Mouse (Mus musculus) right cerebral cortex, postnatal 25 days (tissue): Measurements from ENCODE around the gene Dnaaf5.

ENCODE experiments used
- DNase-seq: peaks from one replicate; pipeline ENCODE4 v3.0.0; 2022

Dnaaf5 gene

DNA sequence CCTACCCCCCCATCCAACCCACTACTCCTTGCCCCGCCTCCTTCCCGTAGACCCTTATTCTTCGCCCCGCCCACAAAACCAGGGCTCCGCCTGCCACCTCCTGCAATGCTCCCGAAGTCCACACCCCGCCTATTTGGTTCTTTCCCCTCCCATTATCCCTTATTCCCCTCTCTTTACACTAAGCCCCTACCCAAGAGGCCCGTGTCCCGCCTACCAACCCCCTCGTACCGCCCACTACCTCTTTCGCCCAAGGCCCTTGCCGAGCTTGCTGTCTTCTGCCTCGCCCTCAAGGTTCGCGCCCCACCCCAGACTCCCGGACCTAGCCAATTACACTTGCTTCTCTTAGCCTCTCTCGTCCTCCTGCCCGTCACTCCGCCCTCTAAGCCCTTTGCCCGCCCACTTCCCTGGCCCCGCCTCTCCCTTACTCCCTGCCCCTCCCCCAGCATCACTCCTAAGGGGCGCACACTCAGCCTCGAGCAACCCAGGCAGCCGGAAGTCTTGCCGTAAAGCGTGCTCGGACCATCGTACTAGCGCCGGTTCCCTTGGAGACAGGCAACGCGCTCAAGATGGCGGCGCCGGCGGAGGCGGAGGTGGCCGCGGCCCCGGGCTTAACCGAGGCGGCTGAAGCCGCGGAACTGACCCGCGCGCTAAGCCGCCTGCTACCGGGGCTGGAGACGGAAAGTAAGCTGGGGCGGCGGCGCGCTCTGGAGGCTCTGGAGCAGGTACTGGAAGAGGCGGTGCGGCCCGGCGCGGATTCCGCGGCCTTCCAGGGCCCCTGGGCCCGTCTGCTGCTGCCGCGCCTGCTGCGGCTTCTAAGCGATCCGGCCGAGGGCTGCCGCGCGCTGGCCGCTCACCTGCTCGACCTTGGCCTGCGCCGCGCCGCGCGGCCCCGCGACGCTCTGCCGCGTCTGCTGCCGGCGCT, at the start of gene Dnaaf5, which contains the start of gene Prkar1b:
Gene Dnaaf5 (plus strand): TSS at position 543 of the 922 bp plus-strand sequence.
Gene Prkar1b (minus strand): TSS at position 321 of the 922 bp plus-strand sequence.
- DNase-seq = peak; percentile 96

DNA sequence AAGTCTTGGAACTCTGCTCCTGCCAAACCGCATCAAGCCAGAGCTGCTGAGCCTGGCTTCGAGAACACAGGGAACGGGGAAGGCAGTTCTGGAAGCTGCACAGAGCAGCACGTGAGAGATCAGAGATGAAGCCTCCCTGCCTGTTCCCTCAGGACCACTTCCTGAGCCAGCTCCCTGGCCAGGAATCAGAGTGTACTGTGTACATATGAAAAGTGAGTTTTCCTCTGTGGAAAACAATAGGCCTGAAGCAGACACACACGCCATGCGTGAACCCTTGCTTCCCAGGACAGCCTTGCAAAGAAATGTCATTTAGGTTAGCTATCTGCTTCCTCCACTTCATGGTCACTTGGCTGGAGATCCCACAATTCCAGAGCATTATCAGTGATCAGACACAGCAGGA, 48.2 kb upstream of the Dnaaf5 start:
- DNase-seq = no peak

DNA sequence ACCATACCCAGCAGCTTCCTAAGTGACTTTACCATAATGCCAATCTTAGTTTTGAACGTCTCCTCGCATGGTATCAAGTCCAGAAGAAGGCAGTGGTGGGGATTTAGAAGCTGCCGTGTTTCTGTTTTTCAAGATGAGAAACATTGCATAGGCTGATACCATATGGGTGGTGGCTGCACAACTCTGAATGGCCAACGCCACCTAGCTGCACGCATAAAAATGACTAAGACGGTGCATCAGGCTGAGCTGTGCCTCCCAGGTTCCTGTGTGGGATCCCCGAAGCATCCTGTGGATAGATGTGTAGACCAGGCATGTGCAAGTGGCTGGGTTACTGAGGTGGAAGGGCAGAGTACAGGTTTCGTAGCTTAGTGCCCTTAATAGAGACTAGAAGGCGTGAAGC, 42.2 kb upstream of the Dnaaf5 start:
- no peak for DNase-seq

DNA sequence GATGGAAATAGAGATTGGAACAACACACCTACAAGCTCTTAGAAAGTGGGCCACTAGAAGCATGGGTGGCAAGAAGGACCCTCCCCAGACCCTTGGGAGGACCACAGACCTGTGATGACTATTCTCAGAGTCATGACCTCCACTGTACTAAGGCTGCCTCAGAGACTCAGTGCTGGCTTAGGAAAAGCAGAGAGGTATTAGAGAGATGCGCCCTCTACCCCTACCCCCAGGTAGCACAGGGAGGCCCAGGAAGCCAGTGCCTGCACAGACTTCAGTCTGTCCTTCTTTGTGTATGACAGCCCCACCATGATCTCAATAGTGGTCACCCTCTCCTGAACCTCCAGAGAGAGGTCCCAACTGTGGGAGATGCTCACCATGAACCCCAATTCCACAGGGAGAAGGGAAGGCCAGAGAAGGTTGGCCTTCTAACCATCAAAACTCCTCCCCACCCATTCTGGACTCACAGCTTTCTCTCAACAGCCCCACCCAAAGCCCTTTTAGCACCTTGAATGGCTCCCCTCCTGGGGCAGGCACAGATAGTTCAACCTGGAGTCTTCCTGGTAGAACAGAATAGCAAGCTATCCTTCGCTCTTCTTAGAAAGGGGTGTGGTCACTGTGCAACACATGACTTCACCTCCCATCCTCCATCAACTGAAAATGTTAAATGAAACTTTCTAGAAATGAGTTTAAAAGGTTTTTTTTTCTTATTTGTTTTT, 39.7 kb upstream of the Dnaaf5 start:
- DNase-seq = no peak

DNA sequence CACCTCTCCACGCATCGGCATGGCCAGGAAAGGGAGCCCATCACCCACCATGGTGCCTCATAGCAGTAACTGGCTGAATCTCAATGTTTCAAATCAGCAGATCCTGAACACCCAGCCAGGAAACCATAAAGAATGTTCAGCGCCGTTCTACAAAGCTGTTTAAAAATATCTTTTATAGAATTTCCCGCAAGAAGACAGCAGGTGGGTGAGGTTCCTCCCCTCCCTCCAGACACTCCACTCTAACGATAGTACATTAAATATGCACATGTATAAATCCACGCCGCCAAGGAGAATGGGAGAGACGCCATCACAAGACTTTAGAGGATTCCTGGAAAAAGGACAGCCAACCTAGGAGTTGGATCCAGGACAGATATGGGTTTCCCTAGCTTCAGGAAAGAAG, 38.0 kb upstream of the Dnaaf5 start:
- DNase-seq = peak; percentile 37

DNA sequence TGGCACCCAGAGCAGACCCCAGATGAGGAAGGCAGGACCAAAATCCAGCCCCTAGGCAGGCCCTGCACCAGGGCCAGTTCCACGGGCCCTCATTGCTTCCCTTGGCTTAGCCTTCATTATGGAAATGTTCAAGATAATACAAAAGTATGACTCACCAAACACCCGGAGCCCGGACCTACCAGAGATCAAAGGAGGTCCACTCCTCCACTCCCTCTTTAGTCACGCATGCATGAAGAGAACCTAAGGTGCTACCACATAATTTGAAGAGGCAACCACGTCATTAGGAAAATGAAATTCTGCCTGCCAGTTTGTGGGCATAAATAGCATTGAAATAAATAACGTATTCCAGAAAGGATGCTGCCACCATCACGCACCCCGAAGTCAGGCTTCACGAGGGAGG, 37.6 kb upstream of the Dnaaf5 start:
- no peak for DNase-seq

DNA sequence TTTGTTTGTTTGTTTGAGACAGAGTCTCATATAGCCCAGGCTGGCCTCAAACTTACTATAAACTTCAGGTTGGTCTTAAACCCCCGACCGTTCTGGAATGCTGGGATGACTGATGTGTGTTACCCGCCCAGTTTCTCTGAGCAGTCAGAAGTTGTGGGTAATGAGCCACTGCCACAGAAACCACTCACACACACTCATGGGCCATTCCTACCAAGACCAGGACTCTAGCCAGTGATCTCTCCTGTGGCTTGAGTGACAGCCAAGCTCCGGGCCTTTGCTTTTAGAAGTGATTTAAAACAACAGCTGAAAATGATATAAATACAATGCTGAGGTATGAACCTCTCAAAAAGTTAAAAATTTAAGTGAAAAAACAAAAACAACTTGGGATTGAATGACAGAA, 35.1 kb upstream of the Dnaaf5 start:
- DNase-seq = no peak

DNA sequence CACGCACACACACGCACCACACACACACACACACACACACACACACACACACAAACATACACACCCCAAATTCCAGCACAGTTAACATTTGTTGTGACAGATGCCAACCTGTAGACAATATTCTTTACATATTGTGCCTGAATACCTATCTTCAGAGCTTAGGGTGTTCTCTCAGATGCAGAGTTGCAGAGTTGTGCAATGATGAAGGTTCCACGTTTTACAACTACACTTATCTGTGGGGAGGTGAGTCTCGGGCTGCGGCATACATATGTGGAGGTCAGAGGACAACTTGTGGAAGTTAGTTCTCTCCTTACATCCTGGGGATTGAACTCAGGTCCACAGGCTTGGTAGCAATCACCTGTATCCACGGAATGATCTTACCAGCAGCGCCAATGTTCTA, 34.5 kb upstream of the Dnaaf5 start:
- DNase-seq = no peak

DNA sequence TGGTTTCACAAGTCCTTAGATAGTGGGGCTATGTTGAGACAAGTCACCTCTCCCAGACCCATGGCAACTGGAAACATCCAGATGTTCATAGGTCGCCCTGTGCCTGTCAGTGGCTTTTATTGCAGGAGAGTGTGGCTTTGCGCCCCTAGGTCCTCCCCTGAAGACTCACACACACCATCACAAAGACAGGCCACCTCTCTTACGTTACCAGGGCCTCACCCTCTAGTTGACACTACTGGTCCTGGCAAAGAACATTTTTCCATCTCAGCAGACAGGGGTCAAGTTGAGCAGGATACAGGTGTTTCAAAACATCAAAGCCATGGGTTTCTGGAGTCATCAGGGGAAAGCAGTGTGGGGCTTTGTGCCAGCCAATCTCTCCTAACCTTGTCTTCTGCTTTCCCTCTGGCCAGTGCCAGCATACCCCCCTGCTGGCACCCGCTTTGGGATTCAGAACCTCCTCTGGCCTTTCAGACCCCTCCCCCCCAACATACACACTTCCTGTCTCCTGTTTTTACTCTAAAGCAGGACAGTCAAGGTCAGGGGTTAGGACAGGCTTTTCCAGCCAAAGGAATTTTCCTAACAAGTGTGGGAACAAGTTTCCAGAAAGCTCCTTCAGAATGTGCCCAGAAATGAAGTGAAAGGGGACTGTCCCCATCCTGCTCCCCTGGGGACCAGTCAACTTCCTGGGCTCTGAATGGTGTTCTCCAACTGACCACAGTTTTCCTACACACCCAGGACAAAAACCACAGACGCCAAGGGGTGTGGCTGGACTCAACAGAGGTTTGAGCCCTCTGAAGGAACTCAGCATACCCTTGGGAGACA, 31.7 kb upstream of the Dnaaf5 start:
- DNase-seq = no peak

DNA sequence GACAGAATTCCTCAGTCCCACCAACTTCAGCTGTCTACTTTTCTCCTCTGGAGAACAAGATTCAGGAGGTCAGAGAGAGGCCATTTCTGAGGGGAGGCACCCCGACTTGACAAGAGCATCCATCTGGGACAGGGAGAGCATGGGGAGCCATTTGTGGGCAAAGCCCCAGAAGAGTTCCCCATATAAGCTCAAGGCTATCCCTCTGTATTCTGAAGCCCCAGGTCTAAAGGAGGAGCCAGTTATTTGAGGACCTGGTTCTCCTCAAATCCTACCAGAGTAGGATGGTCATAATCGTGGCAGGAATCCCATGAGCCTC, 31.1 kb upstream of the Dnaaf5 start:
- DNase-seq = no peak

DNA sequence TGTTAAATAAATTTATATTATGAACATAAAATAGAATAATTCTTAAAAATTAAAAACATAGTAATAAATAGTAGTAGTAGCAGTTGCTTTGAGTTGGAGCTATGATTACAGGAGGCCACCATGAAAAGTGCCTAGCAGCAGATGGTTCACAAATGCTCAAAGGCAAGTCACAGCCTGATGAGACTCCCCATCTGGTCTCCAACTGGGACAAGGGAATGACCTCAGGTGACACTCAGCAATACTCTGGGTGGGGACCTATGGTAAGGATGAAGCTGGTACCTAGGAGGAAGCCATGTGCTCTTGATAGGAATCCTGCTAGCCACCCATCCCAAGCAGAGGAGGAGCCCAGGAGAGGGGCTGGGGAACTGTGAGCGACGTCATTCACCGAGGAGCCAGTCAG, 24.3 kb upstream of the Dnaaf5 start:
- DNase-seq = no peak

DNA sequence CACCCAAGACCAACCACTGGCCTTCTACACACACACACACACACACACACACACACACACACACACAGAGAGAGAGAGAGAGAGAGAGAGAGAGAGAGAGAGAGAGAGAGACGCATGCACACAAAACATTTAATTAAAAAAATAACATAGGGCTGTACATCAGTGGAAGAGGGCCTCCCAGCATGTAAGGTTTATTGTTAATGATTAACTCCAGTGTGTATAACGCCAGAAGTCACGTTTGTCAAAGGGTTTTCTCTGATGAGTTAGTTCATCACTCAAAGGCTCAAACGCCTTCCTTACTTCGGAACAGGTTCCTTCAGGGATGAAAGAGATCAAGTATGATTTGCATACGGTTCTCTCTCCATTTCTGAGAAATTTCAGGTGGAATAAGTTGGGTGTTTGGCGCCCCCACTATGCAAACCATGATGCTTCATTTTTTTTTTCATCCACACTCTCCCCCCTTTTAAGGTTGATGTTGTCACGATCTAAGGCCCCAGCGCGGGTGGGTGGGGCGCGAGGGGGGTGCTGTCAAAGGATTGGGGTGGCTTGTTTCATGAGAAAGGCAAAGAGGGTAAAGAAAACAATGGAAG, 21.5 kb upstream of the Dnaaf5 start:
- DNase-seq = no peak

DNA sequence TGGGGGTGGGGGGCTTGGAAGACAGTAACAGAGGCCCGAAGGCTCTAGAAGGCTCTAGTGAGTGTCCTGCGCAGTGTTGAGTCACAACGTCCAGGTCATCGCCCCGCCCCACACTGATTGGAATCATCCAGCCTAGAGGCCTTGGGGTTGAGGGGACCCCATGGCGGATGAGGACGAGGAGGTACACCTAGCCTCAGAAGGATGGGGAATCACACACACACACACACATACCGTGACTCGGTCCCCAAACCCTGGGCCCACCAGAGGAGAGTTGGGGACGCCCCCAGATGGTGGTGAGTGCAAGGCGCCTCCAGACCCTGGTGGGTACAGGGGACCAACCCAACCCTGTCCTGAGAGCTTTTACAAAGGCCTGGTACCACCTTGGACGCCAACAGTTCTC, 20.9 kb upstream of the Dnaaf5 start:
- DNase-seq = no peak

DNA sequence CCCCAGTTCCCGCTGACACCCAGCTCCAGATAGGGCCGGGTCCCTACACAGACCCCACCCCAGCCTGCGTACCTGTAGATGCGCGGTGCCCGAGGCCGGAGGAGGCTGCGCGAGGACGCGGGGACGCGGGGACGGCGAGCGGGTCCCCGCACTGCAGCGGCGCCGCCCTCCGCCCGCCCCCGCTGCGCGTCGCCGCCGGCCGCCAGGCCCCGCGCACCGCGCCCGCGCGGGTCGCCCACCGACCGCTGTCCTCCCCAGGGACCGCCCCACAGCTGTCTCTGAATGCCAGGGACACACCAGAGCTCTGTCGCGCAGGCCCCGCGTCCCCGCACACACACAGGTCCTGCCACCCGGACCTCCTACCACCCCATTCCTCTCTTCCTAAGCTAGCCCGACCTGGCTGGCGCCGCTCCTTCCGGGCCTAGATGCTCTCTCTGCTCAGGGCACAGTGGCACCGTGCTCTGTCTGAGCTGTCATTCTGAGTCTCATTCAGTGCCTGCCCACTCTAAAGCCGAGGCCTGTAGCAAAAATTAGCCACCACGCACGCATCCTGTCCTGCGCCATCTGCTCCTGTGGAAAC, 20.4 kb upstream of the Dnaaf5 start:
- peak; percentile 66 for DNase-seq

DNA sequence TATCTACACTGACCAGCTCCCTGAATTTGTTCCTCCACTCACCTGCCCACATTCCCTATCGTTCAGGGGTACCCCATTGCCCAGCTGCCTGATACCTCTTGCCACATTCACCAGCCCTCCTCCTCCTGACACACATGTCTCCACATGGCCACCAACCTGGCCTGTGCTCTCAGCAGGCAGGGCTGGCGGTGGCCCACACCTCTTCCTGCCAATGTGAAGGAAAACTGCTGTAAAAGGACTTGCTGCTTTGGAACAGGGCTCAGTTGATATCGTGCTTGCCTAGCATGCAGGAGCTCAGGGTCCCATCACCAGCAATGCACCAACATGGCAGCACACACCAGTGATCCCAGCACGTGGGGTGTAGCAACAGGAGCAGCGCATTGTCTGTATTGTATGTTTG, 19.7 kb upstream of the Dnaaf5 start:
- no peak for DNase-seq

DNA sequence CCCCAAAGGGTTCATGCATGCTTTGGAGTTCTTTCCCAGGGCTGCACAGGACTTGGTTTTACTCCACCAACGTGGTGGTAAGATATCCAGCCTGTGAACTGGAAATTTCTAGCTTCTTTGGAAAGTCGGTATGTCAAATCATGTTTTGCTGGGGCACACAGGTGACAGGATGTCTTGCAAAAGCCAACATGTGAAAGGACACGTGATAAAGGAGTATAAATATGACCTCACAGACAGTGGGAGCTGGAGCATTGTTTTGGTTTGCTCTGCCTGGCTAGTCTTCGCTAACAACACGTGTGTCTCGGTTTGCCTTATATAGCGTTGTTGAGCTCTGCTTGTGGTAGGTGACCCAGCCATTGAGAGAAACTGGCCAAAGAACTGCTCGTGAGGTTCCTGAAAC, 15.5 kb upstream of the Dnaaf5 start:
- DNase-seq = no peak

DNA sequence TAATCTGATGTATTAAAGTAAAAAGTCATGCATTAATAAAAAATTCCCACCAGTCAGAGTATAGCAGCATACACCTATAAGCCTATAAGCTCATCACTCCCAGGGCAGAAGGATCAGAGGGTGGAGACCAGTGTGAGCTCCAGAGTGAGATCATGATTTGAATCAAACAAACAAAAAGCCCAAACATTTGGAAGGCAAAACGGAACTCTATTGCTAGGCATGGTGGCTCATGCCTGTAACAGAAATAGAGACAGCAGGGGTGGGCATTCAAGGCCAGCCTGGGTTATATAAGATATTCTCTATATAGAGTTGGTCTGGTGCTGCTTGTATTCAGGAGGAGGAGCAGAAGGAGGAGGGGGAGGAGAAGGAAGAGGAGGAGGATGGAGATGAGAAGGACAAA, 13.7 kb upstream of the Dnaaf5 start:
- DNase-seq = no peak

DNA sequence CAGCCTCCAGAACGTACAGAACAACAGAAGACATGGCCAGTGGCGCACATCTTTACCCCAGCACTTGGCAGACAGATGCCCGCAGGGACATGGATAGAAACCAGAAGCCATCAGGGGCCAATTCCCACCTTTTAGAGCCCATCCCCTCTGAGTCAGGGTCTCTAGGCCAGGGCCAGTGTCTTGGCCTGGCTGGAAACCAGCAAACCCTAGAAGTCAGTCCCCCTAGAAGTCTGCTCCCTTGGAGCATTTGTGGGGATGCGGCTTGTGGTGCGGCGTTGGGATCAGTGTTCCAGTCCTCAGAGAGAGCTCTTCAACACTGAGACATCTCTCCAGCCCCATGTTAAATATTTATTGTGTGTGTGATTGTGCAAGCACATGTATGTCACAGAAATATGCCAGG, 12.8 kb upstream of the Dnaaf5 start:
- no peak for DNase-seq

DNA sequence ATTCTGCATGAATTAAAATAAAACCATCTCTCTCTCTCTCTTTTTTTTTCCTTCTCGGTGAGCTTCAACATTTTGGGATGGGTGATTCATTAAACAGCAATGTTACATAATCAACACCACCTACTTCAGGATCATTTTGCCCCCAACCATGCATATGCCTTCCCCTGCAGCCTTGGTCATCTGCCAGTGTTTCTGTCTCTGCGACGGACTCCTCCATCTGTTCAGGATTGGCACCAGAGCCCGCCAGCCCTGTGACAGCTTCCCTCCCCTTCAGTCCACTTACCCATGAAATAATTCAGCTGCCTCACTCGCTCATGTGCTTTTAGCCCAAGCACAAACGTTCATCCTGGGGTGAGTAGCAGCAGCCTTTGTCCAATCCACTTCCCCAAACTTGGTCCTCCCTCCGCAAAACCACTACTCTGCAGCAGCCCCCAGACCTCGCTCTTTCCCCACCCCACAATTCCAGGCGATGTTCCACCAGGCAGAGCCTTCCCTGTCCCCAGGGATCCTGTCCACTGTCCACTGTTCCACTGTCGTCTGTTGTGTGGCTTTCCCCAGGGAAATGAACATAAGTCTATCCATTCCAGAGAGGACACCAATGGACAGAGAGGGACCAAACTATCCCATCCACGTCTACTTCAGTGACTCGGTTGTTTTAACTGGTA, 11.6 kb upstream of the Dnaaf5 start:
- peak; percentile 84 for DNase-seq

DNA sequence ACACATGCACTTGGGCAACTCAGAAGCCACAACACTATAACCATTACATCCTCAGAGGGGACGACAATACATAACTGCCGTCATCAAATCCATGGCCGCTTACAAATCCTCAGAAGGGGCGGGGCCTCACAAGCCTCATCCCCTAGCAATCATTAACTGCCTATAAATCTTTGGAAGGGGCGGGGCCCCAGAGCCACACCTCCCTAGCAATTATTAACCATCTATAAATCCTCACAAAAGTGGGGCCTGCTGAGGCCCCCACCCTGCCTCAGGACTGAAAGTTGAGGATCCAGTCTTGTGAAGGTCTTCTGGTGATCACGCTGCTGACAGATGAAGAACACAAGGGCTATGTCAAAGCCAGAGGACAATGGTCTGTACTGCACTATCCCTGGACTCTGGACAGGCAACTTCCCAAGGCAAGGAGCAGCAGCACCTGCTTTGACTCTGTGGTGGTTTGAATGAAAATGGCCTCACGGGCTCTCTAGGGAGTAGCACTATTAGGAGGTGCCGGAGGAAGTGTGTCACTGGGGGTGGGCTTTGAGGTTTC, 11.0 kb upstream of the Dnaaf5 start:
- no peak for DNase-seq

DNA sequence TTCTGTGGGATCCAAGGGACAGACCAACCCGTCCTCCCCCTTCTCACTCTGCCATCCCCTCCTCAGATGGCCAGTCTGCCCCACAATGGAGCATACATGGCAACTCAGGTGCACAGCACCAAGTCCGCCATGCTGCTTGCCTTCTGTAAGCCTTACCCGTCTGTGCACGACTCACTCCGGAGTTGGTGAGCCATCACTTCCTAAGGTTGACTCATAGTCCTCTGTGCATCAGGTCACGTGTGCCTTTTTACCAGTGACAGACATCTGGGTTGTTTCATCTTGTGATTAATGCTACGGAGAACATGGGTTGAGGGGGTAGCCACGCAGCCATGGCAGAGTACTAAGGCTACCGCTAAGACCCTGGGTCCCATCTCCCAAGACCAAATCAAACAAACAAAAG, 9.4 kb upstream of the Dnaaf5 start:
- no peak for DNase-seq

DNA sequence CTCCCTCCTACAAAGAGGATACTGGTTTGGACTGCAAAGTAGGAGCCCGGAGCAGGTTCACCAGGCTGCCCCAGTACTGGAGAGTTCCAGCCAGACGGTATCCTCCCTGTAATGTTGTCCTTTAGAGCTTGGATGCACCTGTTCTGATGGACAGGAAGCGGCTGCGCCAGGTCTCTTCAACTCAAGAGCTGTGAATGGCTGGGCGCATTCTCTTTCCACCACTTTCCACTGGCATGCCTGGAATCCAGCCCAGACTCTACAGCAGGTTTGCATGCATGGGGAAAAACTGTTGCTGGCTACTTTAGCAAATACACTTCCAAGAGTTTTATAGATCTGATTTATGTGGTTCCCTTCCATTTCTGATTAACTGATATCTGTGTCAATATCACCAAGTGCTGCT, 8.7 kb upstream of the Dnaaf5 start:
- no peak for DNase-seq
